Mouse (Mus musculus) cortical plate, adult 2 months (tissue): ENCODE measurements at regions not wholly inside any gene's neighbourhood (a gene's known extent, or its start where the extent isn't known, plus 50 kb on each side); places are given as distances from the start of the nearest gene placed in this dataset.

Experiments used
- CTCF ChIP-seq: fragments of 200-500 bp; IDR thresholded peaks from 2 replicates; pipeline ENCODE4 v1.5.1; 2011; ENCODE audit warnings: mild to moderate bottlenecking, control low read depth, low read length; ENCODE audit not compliant: insufficient read depth; ENCODE audit errors: extremely low read depth
- POLR2A ChIP-seq: fragments of 200-500 bp; IDR thresholded peaks from 2 replicates; pipeline ENCODE4 v1.6.1; 2011; ENCODE audit warnings: mild to moderate bottlenecking, low read length, control low read depth; ENCODE audit not compliant: insufficient read depth; ENCODE audit errors: extremely low read depth

DNA sequence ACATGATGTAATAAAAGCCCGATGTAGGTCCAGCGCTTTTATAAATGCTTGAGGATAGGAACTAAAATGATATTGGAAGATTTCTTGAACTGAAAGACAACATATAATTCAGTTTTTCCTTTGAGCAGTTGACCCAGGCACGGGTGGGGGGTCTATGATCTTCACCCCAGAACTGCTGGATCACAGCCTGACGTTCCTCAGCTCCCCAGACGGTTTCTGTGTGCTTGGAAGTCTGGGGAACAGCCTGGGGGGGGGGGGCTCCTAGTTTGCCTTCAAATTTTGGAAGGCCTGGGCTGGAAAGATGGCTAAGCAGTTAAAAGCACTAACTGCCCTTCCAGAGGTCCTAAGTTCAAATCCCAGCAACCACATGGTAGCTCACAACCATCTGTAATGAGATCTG lies 96.3 kb upstream of the Oxgr1 start:
- TF ChIP-seq CTCF, result no peak
- TF ChIP-seq POLR2A, result no peak
